Mouse (Mus musculus): ENCODE data around the gene Tent5a.

GRCm38 (mm10) chr9:85324158-85324875 lies 2.8 kb downstream of the Tent5a start:
- TF ChIP-seq CTCF (IDR thresholded peaks at IDR 0.05; ENCODE audit: borderline replicate concordance, insufficient read depth, low read length) (no peak), POLR2A (IDR thresholded peaks at IDR 0.05; ENCODE audit: low read depth, low read length) (no peak)

All from embryonic fibroblast, embryonic 13.5 days (primary cell).